Mouse (Mus musculus) CH12.LX (cell line): ENCODE measurements around the gene Sh3d21. TPM values are rescaled to one million over a fixed set of nuclear protein-coding genes. Genes with fewer than 3 reads are reported as not detected.
A peak's percentile ranks its signal among the peaks of the same experiment; 100 is the strongest.

Experiments
- DNase-seq: peaks from one replicate; pipeline ENCODE4 v3.0.0-alpha.2; 2013; ENCODE audit errors: extremely low read depth
- H3K27ac ChIP-seq: 2 replicates; pipeline ENCODE4 v1.5.1; 2012; ENCODE audit warnings: low read depth, mild to moderate bottlenecking, control low read depth, moderate library complexity; ENCODE audit not compliant: insufficient read depth
- H3K27me3 ChIP-seq: replicated peaks from 2 replicates; pipeline ENCODE3; 2012; ENCODE audit warnings: inconsistent platforms
- H3K36me3 ChIP-seq, 2 experiments: replicated peaks in 1 of 2; 2 replicates each; pipeline versions ENCODE3 to v1.6.1; 2012; ENCODE audit warnings: inconsistent platforms in 1 of 2, low read length in 1 of 2, mild to moderate bottlenecking in 1 of 2, mixed read lengths in 1 of 2, moderate library complexity in 1 of 2; ENCODE audit not compliant: control insufficient read depth in 1 of 2, insufficient read depth in 1 of 2
- H3K4me1 ChIP-seq, 2 experiments: 2 replicates each; pipeline ENCODE4 v1.6.1; 2012; ENCODE audit warnings: inconsistent platforms in 1 of 2, moderate library complexity in 1 of 2; ENCODE audit not compliant: insufficient read depth in 2 of 2, control insufficient read depth in 1 of 2
- H3K4me2 ChIP-seq: 2 replicates; pipeline ENCODE4 v1.6.1; 2012; ENCODE audit warnings: low read depth, mild to moderate bottlenecking, control low read depth; ENCODE audit not compliant: poor library complexity, insufficient read depth, severe bottlenecking
- H3K4me3 ChIP-seq, 3 experiments: fragments of 150-350 bp in 1 of 3; sonication (generic) in 1 of 3; replicated peaks in 1 of 3; 2 replicates each; pipeline versions ENCODE3 to v1.5.1; 2011 to 2012; ENCODE audit warnings: low read depth in 2 of 3, low read length in 2 of 3, mild to moderate bottlenecking in 2 of 3, moderate library complexity in 2 of 3, control low read depth in 1 of 3, improper control_type of control experiment in 1 of 3, inconsistent platforms in 1 of 3, mixed read lengths in 1 of 3; ENCODE audit not compliant: poor library complexity in 1 of 3
- H3K79me2 ChIP-seq: replicated peaks from 2 replicates; pipeline ENCODE4 v1.6.1; 2012; ENCODE audit warnings: mild to moderate bottlenecking, moderate library complexity; ENCODE audit not compliant: control insufficient read depth, poor library complexity, insufficient read depth, severe bottlenecking; ENCODE audit errors: extremely low read depth
- H3K9ac ChIP-seq: 2 replicates; pipeline ENCODE4 v1.6.1; 2012; ENCODE audit warnings: low read depth, mild to moderate bottlenecking, control low read depth, moderate library complexity; ENCODE audit not compliant: insufficient read depth
- H3K9me3 ChIP-seq: replicated peaks from 2 replicates; pipeline ENCODE3; 2012; ENCODE audit warnings: low read length, inconsistent platforms, mixed read lengths
- BHLHE40 ChIP-seq: IDR thresholded peaks from 2 replicates; pipeline ENCODE4 v1.6.1; 2011; ENCODE audit warnings: mild to moderate bottlenecking, low read depth, low read length, improper control_type of control experiment
- CHD1 ChIP-seq: IDR thresholded peaks from 2 replicates; pipeline ENCODE4 v1.6.1; 2012; ENCODE audit warnings: low read depth, low read length, improper control_type of control experiment, inconsistent platforms
- CHD2 ChIP-seq: IDR thresholded peaks from 2 replicates; pipeline ENCODE4 v1.6.1; 2011; ENCODE audit warnings: low read length, improper control_type of control experiment
- CTCF ChIP-seq, 2 experiments: IDR thresholded peaks in 1 of 2; conservative IDR thresholded peaks in 1 of 2; 2 replicates each; pipeline ENCODE4 v1.5.1; 2011 to 2012; ENCODE audit warnings: low read depth in 2 of 2, low read length in 2 of 2, improper control_type of control experiment in 1 of 2, inconsistent platforms in 1 of 2, mild to moderate bottlenecking in 1 of 2, moderate library complexity in 1 of 2
- E2F4 ChIP-seq: IDR thresholded peaks from 2 replicates; pipeline ENCODE4 v1.6.1; 2011; ENCODE audit warnings: low read depth, low read length, improper control_type of control experiment; ENCODE audit not compliant: insufficient replicate concordance
- ELF1 ChIP-seq: IDR thresholded peaks from 2 replicates; pipeline ENCODE4 v1.6.1; 2014; ENCODE audit warnings: low read depth, mild to moderate bottlenecking, inconsistent platforms, low read length, improper control_type of control experiment
- EP300 ChIP-seq: IDR thresholded peaks from 2 replicates; pipeline ENCODE4 v1.6.1; 2011; ENCODE audit warnings: low read length, improper control_type of control experiment
- ETS1 ChIP-seq: conservative IDR thresholded peaks from 2 replicates; pipeline ENCODE4 v1.6.1; 2012; ENCODE audit warnings: low read depth, mild to moderate bottlenecking, inconsistent platforms, low read length, improper control_type of control experiment, moderate library complexity
- GABPA ChIP-seq: IDR thresholded peaks from 2 replicates; pipeline ENCODE4 v1.6.1; 2012; ENCODE audit warnings: low read depth, low read length, improper control_type of control experiment, inconsistent platforms; ENCODE audit not compliant: insufficient replicate concordance
- HCFC1 ChIP-seq: IDR thresholded peaks from 2 replicates; pipeline ENCODE4 v1.6.1; 2012; ENCODE audit warnings: low read depth, mild to moderate bottlenecking, inconsistent platforms, low read length, improper control_type of control experiment
- IRF4 ChIP-seq: IDR thresholded peaks from 2 replicates; pipeline ENCODE4 v1.6.1; 2014; ENCODE audit warnings: low read depth, mild to moderate bottlenecking, inconsistent platforms, low read length, improper control_type of control experiment
- JUN ChIP-seq: IDR thresholded peaks from 2 replicates; pipeline ENCODE4 v1.6.1; 2011; ENCODE audit warnings: low read depth, mild to moderate bottlenecking, low read length, improper control_type of control experiment, moderate library complexity; ENCODE audit not compliant: insufficient read depth
- JUND ChIP-seq: conservative IDR thresholded peaks from 2 replicates; pipeline ENCODE4 v1.6.1; 2011; ENCODE audit warnings: low read depth, low read length, improper control_type of control experiment
- KAT2A ChIP-seq: IDR thresholded peaks from 2 replicates; pipeline ENCODE4 v1.6.1; 2012; ENCODE audit warnings: low read length, improper control_type of control experiment, inconsistent platforms; ENCODE audit not compliant: insufficient replicate concordance
- MAFK ChIP-seq: IDR thresholded peaks from 2 replicates; pipeline ENCODE4 v1.6.1; 2011; ENCODE audit warnings: low read length, improper control_type of control experiment; ENCODE audit not compliant: insufficient replicate concordance
- MAX ChIP-seq: IDR thresholded peaks from 2 replicates; pipeline ENCODE4 v1.6.1; 2011; ENCODE audit warnings: low read length, improper control_type of control experiment
- MAZ ChIP-seq: IDR thresholded peaks from 2 replicates; pipeline ENCODE4 v1.6.1; 2012; ENCODE audit warnings: low read depth, mild to moderate bottlenecking, inconsistent platforms, low read length, improper control_type of control experiment, moderate library complexity
- MEF2A ChIP-seq: IDR thresholded peaks from 2 replicates; pipeline ENCODE4 v1.6.1; 2014; ENCODE audit warnings: low read depth, mild to moderate bottlenecking, inconsistent platforms, low read length, improper control_type of control experiment, borderline replicate concordance
- MXI1 ChIP-seq: IDR thresholded peaks from 2 replicates; pipeline ENCODE4 v1.6.1; 2011; ENCODE audit warnings: mild to moderate bottlenecking, low read depth, low read length, improper control_type of control experiment
- MYC ChIP-seq: IDR thresholded peaks from 2 replicates; pipeline ENCODE4 v1.6.1; 2011; ENCODE audit warnings: low read depth, mild to moderate bottlenecking, improper control_type of control experiment, low read length
- NELFE ChIP-seq: IDR thresholded peaks from 2 replicates; pipeline ENCODE4 v1.6.1; 2011; ENCODE audit warnings: low read depth, low read length, improper control_type of control experiment
- NRF1 ChIP-seq: IDR thresholded peaks from 2 replicates; pipeline ENCODE4 v1.6.1; 2014; ENCODE audit warnings: low read depth, mild to moderate bottlenecking, inconsistent platforms, low read length, improper control_type of control experiment, moderate library complexity
- PAX5 ChIP-seq: IDR thresholded peaks from 2 replicates; pipeline ENCODE4 v1.6.1; 2012; ENCODE audit warnings: low read length, inconsistent platforms, mixed read lengths
- POLR2A ChIP-seq: IDR thresholded peaks from 2 replicates; pipeline ENCODE4 v1.6.1; 2011; ENCODE audit warnings: low read depth, mild to moderate bottlenecking, improper control_type of control experiment, low read length
- POLR2AphosphoS2 ChIP-seq: IDR thresholded peaks from 2 replicates; pipeline ENCODE4 v1.6.1; 2011; ENCODE audit warnings: low read depth, low read length, improper control_type of control experiment
- RAD21 ChIP-seq: IDR thresholded peaks from 2 replicates; pipeline ENCODE4 v1.6.1; 2011; ENCODE audit warnings: low read depth, mild to moderate bottlenecking, low read length, improper control_type of control experiment, moderate library complexity
- RCOR1 ChIP-seq: conservative IDR thresholded peaks from 2 replicates; pipeline ENCODE4 v1.6.1; 2012; ENCODE audit warnings: low read depth, mild to moderate bottlenecking, inconsistent platforms, low read length, improper control_type of control experiment
- SIN3A ChIP-seq: IDR thresholded peaks from 2 replicates; pipeline ENCODE4 v1.6.1; 2012; ENCODE audit warnings: low read length, improper control_type of control experiment, inconsistent platforms
- SMC3 ChIP-seq: IDR thresholded peaks from 2 replicates; pipeline ENCODE4 v1.6.1; 2011; ENCODE audit warnings: low read depth, low read length, improper control_type of control experiment
- TBP ChIP-seq: conservative IDR thresholded peaks from 2 replicates; pipeline ENCODE4 v1.6.1; 2011; ENCODE audit warnings: low read depth, low read length, improper control_type of control experiment
- TCF12 ChIP-seq: IDR thresholded peaks from 2 replicates; pipeline ENCODE4 v1.6.1; 2014; ENCODE audit warnings: low read depth, mild to moderate bottlenecking, inconsistent platforms, low read length, improper control_type of control experiment
- UBTF ChIP-seq: IDR thresholded peaks from 2 replicates; pipeline ENCODE4 v1.6.1; 2012; ENCODE audit warnings: low read depth, mild to moderate bottlenecking, inconsistent platforms, low read length, improper control_type of control experiment, moderate library complexity
- USF1 ChIP-seq: IDR thresholded peaks from 2 replicates; pipeline ENCODE4 v1.6.1; 2014; ENCODE audit warnings: low read depth, mild to moderate bottlenecking, inconsistent platforms, low read length, improper control_type of control experiment
- USF2 ChIP-seq: conservative IDR thresholded peaks from 2 replicates; pipeline ENCODE4 v1.6.1; 2011; ENCODE audit warnings: low read depth, low read length, improper control_type of control experiment
- ZC3H11A ChIP-seq: IDR thresholded peaks from 2 replicates; pipeline ENCODE4 v1.6.1; 2012; ENCODE audit warnings: low read depth, mild to moderate bottlenecking, inconsistent platforms, low read length, improper control_type of control experiment
- ZKSCAN1 ChIP-seq: IDR thresholded peaks from 2 replicates; pipeline ENCODE4 v1.6.1; 2012; ENCODE audit warnings: low read depth, inconsistent platforms, low read length, improper control_type of control experiment, borderline replicate concordance
- ZMIZ1 ChIP-seq: IDR thresholded peaks from 2 replicates; pipeline ENCODE4 v1.6.1; 2012; ENCODE audit warnings: low read depth, mild to moderate bottlenecking, inconsistent platforms, low read length, improper control_type of control experiment
- ZNF384 ChIP-seq: IDR thresholded peaks from 2 replicates; pipeline ENCODE4 v1.6.1; 2012; ENCODE audit warnings: low read depth, low read length, improper control_type of control experiment, inconsistent platforms
- dilution Hi-C: fragments of 300-500 bp; cut with MboI; formaldehyde crosslinking; loops from 2 replicates; pipeline ENCODE4 v1.14.3; 2020; ENCODE audit warnings: low sequenced_read_pairs; ENCODE audit not compliant: extremely low pct_unique_long_range_greater_than_20kb, extremely low pct_ligation_motif_present
- in situ Hi-C: fragments of 300-500 bp; cut with MboI; formaldehyde crosslinking; loops from 3 replicates; pipeline ENCODE4 v1.14.3; 2019; ENCODE audit warnings: low sequenced_read_pairs, low pct_ligation_motif_present, low pct_unique_long_range_greater_than_20kb, mixed read lengths
- polyA plus RNA-seq: library from polyadenylated mRNA; unstranded; fragments of >175 nt; gene quantifications from 2 replicates; pipeline ENCODE4 v1.2.1, GENCODE M21; 2012; ENCODE audit warnings: low read depth; ENCODE audit not compliant: insufficient read length
- total RNA-seq, 2 experiments: library from RNA; depleted of rRNA; stranded (reverse); fragments of 300-350 nt in 1 of 2; fragments of >200 nt in 1 of 2; gene quantifications; 2 replicates each; pipeline ENCODE4 v1.2.3; 2012 to 2014

Gene Sh3d21
- total and polyA plus RNA-seq, 3 experiments: 0.21 to 0.46 (median 0.35) TPM

DNA sequence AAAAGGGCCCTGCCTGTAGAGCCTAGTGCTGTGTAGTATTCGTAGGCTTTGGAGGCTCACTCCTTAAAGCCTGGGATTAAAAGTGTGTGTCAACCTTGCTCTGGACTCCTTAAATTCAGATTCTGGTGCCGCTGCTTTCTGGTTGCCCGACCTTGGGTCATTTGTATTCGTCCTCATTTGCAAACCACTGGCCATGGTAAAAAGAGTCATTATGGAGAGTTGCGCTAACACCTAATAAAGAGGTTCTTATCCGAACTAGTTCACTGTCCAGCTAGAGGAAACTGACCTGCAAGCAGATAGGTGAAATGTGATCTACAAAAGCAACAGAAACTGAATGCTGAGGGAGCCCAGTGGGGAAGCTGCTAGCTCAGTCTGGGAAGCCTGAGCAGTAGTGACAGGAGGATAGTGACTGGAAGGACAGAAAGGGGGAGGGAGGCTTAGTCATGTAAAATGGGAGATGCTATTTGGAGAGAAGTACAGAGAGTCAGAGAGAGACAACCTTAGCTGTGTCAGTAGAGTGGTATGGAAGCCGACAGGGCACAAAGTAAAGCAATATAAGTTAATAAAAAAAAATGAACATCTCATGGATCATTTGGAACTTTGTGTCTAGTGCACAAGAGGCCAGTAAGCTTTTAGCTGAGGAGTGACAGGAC lies 58.0 kb downstream of the Sh3d21 start:
- DNase-seq: no peak
- Histone ChIP-seq H3K4me3 (peak overlapping the region; percentile 74 to 94 (median 88)), H3K27ac (peak overlapping the region; percentile 72), H3K9ac (peak overlapping the region; percentile 96), H3K4me1 (peaks cover 31 to 78% of the 10 kb centered on the region in 2 experiments), H3K9me3 (no peaks in the 10 kb centered on the region), H3K27me3 (no peaks in the 10 kb centered on the region), H3K79me2 (peaks cover 56% of the 10 kb centered on the region), H3K36me3 (peaks cover 0 to 37% of the 10 kb centered on the region in 2 experiments), H3K4me2 (peak overlapping the region; percentile 99)
- TF ChIP-seq MXI1 (peak; percentile 29; the same call in 1 of the 2 replicates), POLR2AphosphoS2 (no peak), MAFK (0 out of 2 replicates have a peak, but pooled peaks have one; percentile 23), HCFC1 (no peak), IRF4 (0 out of 2 replicates have a peak, but pooled peaks have one; percentile 16), USF2 (no peak), RCOR1 (no peak), NELFE (no peak), MYC (no peak), BHLHE40 (no peak), RAD21 (no peak), SMC3 (no peak), CHD1 (no peak), ETS1 (0 out of 2 replicates have a peak, but pooled peaks have one; percentile 16), CTCF (conservative IDR thresholded peaks at IDR 0.05 in 1 of 2, IDR thresholded peaks at IDR 0.05 in 1 of 2; ENCODE audit: low read depth in 2 of 2, low read length in 2 of 2) (no peak), KAT2A (no peak), EP300 (no peak), USF1 (no peak), MEF2A (no peak), E2F4 (no peak), MAZ (no peak), POLR2A (no peak), ZC3H11A (no peak), ZKSCAN1 (no peak), SIN3A (no peak; the same call in 1 of the 2 replicates), TCF12 (no peak), UBTF (0 out of 2 replicates have a peak, but pooled peaks have one; percentile 50), CHD2 (no peak), ZMIZ1 (no peak), MAX (no peak), ELF1 (no peak), GABPA (no peak), PAX5 (no peak), TBP (no peak), JUND (no peak), NRF1 (no peak), JUN (no peak), ZNF384 (no peak)
- dilution Hi-C loops (no loop called here), in situ Hi-C loops (no loop called here)
